Mouse (Mus musculus): ENCODE data around the gene Cd24a. TPM values are rescaled to one million over a fixed set of nuclear protein-coding genes. Genes with fewer than 3 reads are reported as not detected.

Gene Cd24a
- polyA plus RNA-seq, 1 experiment = 418 TPM

GRCm38 (mm10) chr10:43594894-43595293, 16.8 kb downstream of the Cd24a start:
- WGBS = 37% methylated on average over 3 of the region's 3 CpGs
- DNase-seq (ENCODE audit: low read depth in 1 of 2, low spot score in 2 of 2) = no peak
- Histone ChIP-seq H3K36me3 (ENCODE audit: control insufficient read depth, insufficient read depth, low read length) (no peaks in the 10 kb centered on the region), H3K27ac (ENCODE audit: insufficient read depth, low read length) (no peak overlapping the region), H3K4me3 (ENCODE audit: extremely low read depth, insufficient read depth, insufficient read length) (no peak overlapping the region), H3K27me3 (ENCODE audit: control insufficient read depth, insufficient read depth, low read length) (no peaks in the 10 kb centered on the region), H3K4me1 (ENCODE audit: control insufficient read depth, insufficient read depth, insufficient read length) (no peaks in the 10 kb centered on the region; the same call in 1 of the 2 replicates)
- no peak for TF ChIP-seq CTCF (IDR thresholded peaks at IDR 0.05; ENCODE audit: extremely low read depth, insufficient read depth, insufficient read length, insufficient replicate concordance)
- TF ChIP-seq POLR2A (IDR thresholded peaks at IDR 0.05; ENCODE audit: low read depth, low read length) = no peak

DNA sequence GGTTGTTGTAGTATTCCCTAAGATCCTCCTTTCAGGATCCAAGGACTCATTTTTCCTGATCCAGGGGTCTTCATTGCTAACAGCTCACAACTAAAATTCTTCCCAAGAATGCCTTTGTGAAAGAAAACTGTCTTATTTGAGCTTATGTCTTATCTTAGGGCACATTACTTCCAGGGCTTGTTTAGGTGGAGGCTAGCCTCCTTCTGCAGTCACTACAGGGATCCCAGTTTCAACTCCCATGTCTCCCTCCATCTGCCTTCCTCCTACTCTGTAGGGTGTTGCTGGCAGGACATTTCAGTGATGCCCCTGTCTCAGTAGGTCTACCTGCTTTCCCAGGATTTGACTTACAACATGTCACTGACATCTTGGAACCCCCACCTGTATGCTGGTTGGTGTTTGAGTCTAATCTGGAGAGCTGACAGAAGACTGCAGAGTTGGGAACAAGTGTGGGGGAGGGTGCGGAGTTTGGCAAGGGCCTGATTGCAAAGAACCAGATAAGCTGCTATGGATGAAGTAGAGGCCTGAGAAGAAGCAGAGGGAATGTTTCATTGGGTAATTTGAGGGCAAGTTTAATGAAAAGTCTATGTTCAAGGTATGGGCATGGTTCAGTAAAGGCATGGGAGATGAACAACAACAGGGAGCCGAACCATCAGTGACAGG, 20.1 kb downstream of the Cd24a start:
- H3K4me3 ChIP-seq (ENCODE audit: extremely low read depth, insufficient read depth, insufficient read length) = no peak overlapping the region
- H3K27me3 ChIP-seq (ENCODE audit: control insufficient read depth, insufficient read depth, low read length) = no peaks in the 10 kb centered on the region
- no peaks in the 10 kb centered on the region for H3K4me1 ChIP-seq (ENCODE audit: control insufficient read depth, insufficient read depth, insufficient read length)
- DNase-seq (ENCODE audit: low read depth in 1 of 2, low spot score in 2 of 2) = no peak
- WGBS = 87% methylated on average over 2 of the region's 2 CpGs
- H3K27ac ChIP-seq (ENCODE audit: insufficient read depth, low read length) = no peak overlapping the region
- TF ChIP-seq CTCF (IDR thresholded peaks at IDR 0.05; ENCODE audit: extremely low read depth, insufficient read depth, insufficient read length, insufficient replicate concordance) = no peak
- TF ChIP-seq POLR2A (IDR thresholded peaks at IDR 0.05; ENCODE audit: low read depth, low read length) = no peak
- H3K36me3 ChIP-seq (ENCODE audit: control insufficient read depth, insufficient read depth, low read length) = no peaks in the 10 kb centered on the region

DNA sequence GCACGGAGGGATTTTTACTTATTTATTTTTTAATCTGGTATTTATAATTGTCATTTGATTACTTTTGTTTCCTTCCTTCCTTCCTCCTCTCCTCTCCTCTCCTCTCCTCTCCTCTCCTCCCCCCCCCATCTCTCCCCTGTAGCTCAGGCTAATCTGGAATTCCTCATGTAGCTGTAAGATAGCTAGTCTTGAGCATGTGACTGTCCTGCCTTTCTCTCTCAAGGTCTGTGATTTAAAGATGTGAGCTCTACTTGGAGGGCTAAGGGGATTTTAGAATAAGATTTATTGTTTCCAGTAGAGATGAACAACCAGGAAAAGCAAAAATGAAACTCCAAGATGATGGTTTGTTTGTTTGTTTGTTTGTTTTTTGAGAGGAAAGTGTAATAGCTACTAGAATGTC, 23.0 kb downstream of the Cd24a start:
- WGBS = 91% methylated on average over 1 of the region's 1 CpGs
- no peaks in the 10 kb centered on the region for H3K27me3 ChIP-seq (ENCODE audit: control insufficient read depth, insufficient read depth, low read length)
- H3K4me3 ChIP-seq (ENCODE audit: extremely low read depth, insufficient read depth, insufficient read length) = no peak overlapping the region
- no peaks in the 10 kb centered on the region for H3K36me3 ChIP-seq (ENCODE audit: control insufficient read depth, insufficient read depth, low read length)
- H3K27ac ChIP-seq (ENCODE audit: insufficient read depth, low read length) = no peak overlapping the region
- DNase-seq (ENCODE audit: low read depth in 1 of 2, low spot score in 2 of 2) = no peak
- H3K4me1 ChIP-seq (ENCODE audit: control insufficient read depth, insufficient read depth, insufficient read length) = no peaks in the 10 kb centered on the region
- TF ChIP-seq POLR2A (IDR thresholded peaks at IDR 0.05; ENCODE audit: low read depth, low read length) (no peak), CTCF (IDR thresholded peaks at IDR 0.05; ENCODE audit: extremely low read depth, insufficient read depth, insufficient read length, insufficient replicate concordance) (no peak)

- whole genome bisulfite sequencing = 80% methylated on average over 14 of the region's 14 CpGs
- Histone ChIP-seq H3K27ac (ENCODE audit: insufficient read depth, low read length) (no peak overlapping the region), H3K4me3 (ENCODE audit: extremely low read depth, insufficient read depth, insufficient read length) (no peak overlapping the region), H3K36me3 (ENCODE audit: control insufficient read depth, insufficient read depth, low read length) (no peaks in the 10 kb centered on the region), H3K27me3 (ENCODE audit: control insufficient read depth, insufficient read depth, low read length) (no peaks in the 10 kb centered on the region), H3K4me1 (ENCODE audit: control insufficient read depth, insufficient read depth, insufficient read length) (no peaks in the 10 kb centered on the region)
- no peak for DNase-seq (ENCODE audit: low read depth in 1 of 2, low spot score in 2 of 2)
- no peak for TF ChIP-seq CTCF (IDR thresholded peaks at IDR 0.05; ENCODE audit: extremely low read depth, insufficient read depth, insufficient read length, insufficient replicate concordance)
- TF ChIP-seq POLR2A (IDR thresholded peaks at IDR 0.05; ENCODE audit: low read depth, low read length) = no peak
Measured at GRCm38 (mm10) chr10:43601511-43602396, 23.7 kb downstream of the Cd24a start.

GRCm38 (mm10) chr10:43603975-43604686, 26.0 kb downstream of the Cd24a start:
- DNase-seq (ENCODE audit: low read depth in 1 of 2, low spot score in 2 of 2) = no peak
- Histone ChIP-seq H3K4me1 (ENCODE audit: control insufficient read depth, insufficient read depth, insufficient read length) (no peaks in the 10 kb centered on the region), H3K4me3 (ENCODE audit: extremely low read depth, insufficient read depth, insufficient read length) (no peak overlapping the region), H3K36me3 (ENCODE audit: control insufficient read depth, insufficient read depth, low read length) (no peaks in the 10 kb centered on the region), H3K27ac (ENCODE audit: insufficient read depth, low read length) (no peak overlapping the region), H3K27me3 (ENCODE audit: control insufficient read depth, insufficient read depth, low read length) (no peaks in the 10 kb centered on the region)
- 94% methylated on average over 4 of the region's 4 CpGs for WGBS
- no peak for TF ChIP-seq CTCF (IDR thresholded peaks at IDR 0.05; ENCODE audit: extremely low read depth, insufficient read depth, insufficient read length, insufficient replicate concordance)
- TF ChIP-seq POLR2A (IDR thresholded peaks at IDR 0.05; ENCODE audit: low read depth, low read length) = no peak

- WGBS = 94% methylated on average over 10 of the region's 10 CpGs
- DNase-seq (ENCODE audit: low read depth in 1 of 2, low spot score in 2 of 2) = no peak
Measured at GRCm38 (mm10) chr10:43604687-43605250, 26.7 kb downstream of the Cd24a start.

More at GRCm38 (mm10) chr10:43604687-43605250, 26.7 kb downstream of the Cd24a start:
- no peak overlapping the region for H3K4me3 ChIP-seq (ENCODE audit: extremely low read depth, insufficient read depth, insufficient read length)
- no peak overlapping the region for H3K27ac ChIP-seq (ENCODE audit: insufficient read depth, low read length)
- no peaks in the 10 kb centered on the region for H3K4me1 ChIP-seq (ENCODE audit: control insufficient read depth, insufficient read depth, insufficient read length)
- no peak for TF ChIP-seq CTCF (IDR thresholded peaks at IDR 0.05; ENCODE audit: extremely low read depth, insufficient read depth, insufficient read length, insufficient replicate concordance)
- TF ChIP-seq POLR2A (IDR thresholded peaks at IDR 0.05; ENCODE audit: low read depth, low read length) = no peak
- H3K27me3 ChIP-seq (ENCODE audit: control insufficient read depth, insufficient read depth, low read length) = no peaks in the 10 kb centered on the region
- H3K36me3 ChIP-seq (ENCODE audit: control insufficient read depth, insufficient read depth, low read length) = no peaks in the 10 kb centered on the region
